Mouse (Mus musculus) cerebellum, adult 2 months (tissue): ENCODE measurements around the gene Slc16a8.

Experiments used
- CTCF ChIP-seq: fragments of 200-500 bp; IDR thresholded peaks from 2 replicates; pipeline ENCODE4 v1.5.1; 2011; ENCODE audit warnings: low read depth, mild to moderate bottlenecking, control low read depth, low read length, moderate library complexity, borderline replicate concordance; ENCODE audit not compliant: insufficient read depth
- POLR2A ChIP-seq: fragments of 200-500 bp; IDR thresholded peaks from 2 replicates; pipeline ENCODE4 v1.6.1; 2011; ENCODE audit warnings: low read length, control low read depth, borderline replicate concordance; ENCODE audit not compliant: insufficient read depth

- no peak for TF ChIP-seq CTCF
- TF ChIP-seq POLR2A = no peak
Measured at GRCm38 (mm10) chr15:79223641-79224040, 30.9 kb downstream of the Slc16a8 start.
